Mouse (Mus musculus) heart, postnatal 0 days (tissue): Measurements from ENCODE around the gene Flrt2. TPM values are rescaled to one million over a fixed set of nuclear protein-coding genes. Genes with fewer than 3 reads are reported as not detected.
"Not testable (repeated sequence)": the region's sequence is repeated elsewhere in the genome, so short reads cannot be mapped to it uniquely, and the experiment has no call there.

ENCODE experiments used
- ATAC-seq: fragments of 200-750 bp; cut with Nextera tagmentation; 2 replicates; pipeline ENCODE4 v1.8.0; 2017; ENCODE audit warnings: low read depth, moderate number of reproducible peaks, moderate library complexity; ENCODE audit not compliant: insufficient read depth
- DNase-seq: peaks from one replicate; pipeline ENCODE4 v3.0.0-alpha.2; 2016; ENCODE audit warnings: low spot score
- H3K27ac ChIP-seq: fragments of 300-500 bp; sonication (generic); 2 replicates; pipeline ENCODE4 v1.5.1; 2014; ENCODE audit warnings: low read depth, mild to moderate bottlenecking
- H3K27me3 ChIP-seq: fragments of 300-500 bp; sonication (generic); 2 replicates; pipeline ENCODE4 v1.6.1; 2014; ENCODE audit warnings: low read length, mixed read lengths; ENCODE audit not compliant: control insufficient read depth, insufficient read depth
- H3K36me3 ChIP-seq: fragments of 300-500 bp; sonication (generic); replicated peaks from 2 replicates; pipeline ENCODE4 v1.6.1; 2014; ENCODE audit warnings: low read length, mixed read lengths; ENCODE audit not compliant: control insufficient read depth, insufficient read depth
- H3K4me1 ChIP-seq: fragments of 300-500 bp; sonication (generic); 2 replicates; pipeline ENCODE4 v1.6.1; 2014; ENCODE audit warnings: antibody characterized with exemption; ENCODE audit not compliant: control insufficient read depth, insufficient read depth
- H3K4me2 ChIP-seq: fragments of 300-500 bp; sonication (generic); 2 replicates; pipeline ENCODE4 v1.6.1; 2014; ENCODE audit warnings: low read depth, mild to moderate bottlenecking, low read length, moderate library complexity
- H3K4me3 ChIP-seq: fragments of 300-500 bp; sonication (generic); 2 replicates; pipeline ENCODE4 v1.5.1; 2014; ENCODE audit warnings: low read depth, low read length
- H3K9ac ChIP-seq: fragments of 300-500 bp; sonication (generic); replicated peaks from 2 replicates; pipeline ENCODE4 v1.6.1; 2014; ENCODE audit warnings: low read depth, low read length, mixed read lengths
- H3K9me3 ChIP-seq: fragments of 300-500 bp; sonication (generic); replicated peaks from 2 replicates; pipeline ENCODE4 v1.6.1; 2016; ENCODE audit warnings: low read length; ENCODE audit not compliant: control insufficient read depth
- CTCF ChIP-seq: IDR thresholded peaks from 2 replicates; pipeline ENCODE4 v1.5.1; 2016; ENCODE audit warnings: antibody characterized with exemption, control low read depth, low read depth
- EP300 ChIP-seq: IDR thresholded peaks from 2 replicates; pipeline ENCODE4 v1.6.1; 2016; ENCODE audit warnings: antibody characterized with exemption, low read depth
- WGBS: fragments of 180-500 bp; shearing (Covaris S2); extraction: QIAGEN DNeasy Blood & Tissue Kit; methylation state at CpG from one replicate; pipeline ENCODE4 v1.1.7; 2014; 5-methylcytosine and 5-hydroxymethylcytosine counted together
- polyA plus RNA-seq: library from polyadenylated mRNA; unstranded; fragments of >200 nt; fragmentation: Nextera tagmentation; extraction: Ambion mirVana; gene quantifications from 2 replicates; pipeline ENCODE4 v1.2.1, GENCODE M21; 2015
- total RNA-seq: library from RNA; depleted of rRNA; stranded (reverse); fragments of >200 nt; gene quantifications from 2 replicates; pipeline ENCODE4 v1.2.3, GENCODE M21; 2014; ENCODE audit warnings: low replicate concordance; rRNA removed

Flrt2 gene
- total RNA-seq (20.3 and 22.1 TPM in 2 replicates), polyA plus RNA-seq (6.3 and 6.9 TPM in 2 replicates)

GRCm38 (mm10) chr12:95691961-95692767 is at the start of gene Flrt2:
Gene Flrt2 (plus strand): TSS chr12:95692226.
- peaks cover 7% of the 10 kb centered on the region for H3K4me1 ChIP-seq
- under 1% methylated on average over 32 of the region's 32 CpGs for WGBS
- H3K9ac ChIP-seq, result peak within 1 kb of the TSS; percentile 49; the same call in 1 of the 2 replicates
- no peak within 1 kb of the TSS for H3K27ac ChIP-seq
- ATAC-seq (no peak), DNase-seq (no peak)
- H3K36me3 ChIP-seq, result no peaks in the 10 kb centered on the region
- H3K27me3 ChIP-seq, result no peaks in the 10 kb centered on the region
- H3K9me3 ChIP-seq, result no peaks in the 10 kb centered on the region
- H3K4me2 ChIP-seq, result peak within 1 kb of the TSS; percentile 94
- H3K4me3 ChIP-seq, result peak within 1 kb of the TSS; percentile 65
- TF ChIP-seq CTCF (no peak), EP300 (no peak)

GRCm38 (mm10) chr12:95642226-95642625 is 49.8 kb upstream of the Flrt2 start:
- no peaks in the 10 kb centered on the region for H3K27me3 ChIP-seq
- H3K9me3 ChIP-seq, result no peaks in the 10 kb centered on the region
- H3K4me1 ChIP-seq, result no peaks in the 10 kb centered on the region
- DNase-seq (no peak), ATAC-seq (no peak)
- WGBS, result 52% methylated on average over 3 of the region's 3 CpGs
- H3K27ac ChIP-seq, result no peak overlapping the region
- no peak overlapping the region for H3K9ac ChIP-seq
- H3K4me2 ChIP-seq, result no peak overlapping the region
- H3K4me3 ChIP-seq, result no peak overlapping the region
- H3K36me3 ChIP-seq, result no peaks in the 10 kb centered on the region
- TF ChIP-seq EP300 (no peak), CTCF (no peak)

DNA sequence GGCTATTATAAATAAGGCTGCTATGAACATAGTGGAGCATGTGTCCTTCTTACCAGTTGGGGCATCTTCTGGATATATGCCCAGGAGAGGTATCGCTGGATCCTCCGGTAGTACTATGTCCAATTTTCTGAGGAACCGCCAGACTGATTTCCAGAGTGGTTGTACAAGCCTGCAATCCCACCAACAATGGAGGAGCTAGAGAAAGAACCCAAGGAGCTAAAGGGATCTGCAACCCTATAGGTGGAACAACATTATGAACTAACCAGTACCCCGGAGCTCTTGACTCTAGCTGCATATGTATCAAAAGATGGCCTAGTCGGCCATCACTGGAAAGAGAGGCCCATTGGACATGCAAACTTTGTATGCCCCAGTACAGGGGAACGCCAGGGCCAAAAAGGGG is 44.8 kb upstream of the Flrt2 start:
- not testable (repeated sequence) for H3K4me1 ChIP-seq, H3K27ac ChIP-seq, DNase-seq, H3K36me3 ChIP-seq, ATAC-seq, H3K9me3 ChIP-seq, H3K4me2 ChIP-seq, H3K4me3 ChIP-seq, H3K27me3 ChIP-seq, H3K9ac ChIP-seq
- 86% methylated on average over 1 of the region's 6 CpGs for WGBS

GRCm38 (mm10) chr12:95652172-95653156 is 39.6 kb upstream of the Flrt2 start:
- Histone ChIP-seq H3K36me3 (no peaks in the 10 kb centered on the region), H3K27ac (no peak overlapping the region), H3K9ac (no peak overlapping the region), H3K4me3 (no peak overlapping the region), H3K27me3 (no peaks in the 10 kb centered on the region), H3K4me1 (no peaks in the 10 kb centered on the region), H3K4me2 (no peak overlapping the region), H3K9me3 (no peaks in the 10 kb centered on the region)
- no peak for DNase-seq
- ATAC-seq, result no peak
- TF ChIP-seq CTCF (no peak), EP300 (no peak)
- WGBS, result 74% methylated on average over 4 of the region's 4 CpGs

DNA sequence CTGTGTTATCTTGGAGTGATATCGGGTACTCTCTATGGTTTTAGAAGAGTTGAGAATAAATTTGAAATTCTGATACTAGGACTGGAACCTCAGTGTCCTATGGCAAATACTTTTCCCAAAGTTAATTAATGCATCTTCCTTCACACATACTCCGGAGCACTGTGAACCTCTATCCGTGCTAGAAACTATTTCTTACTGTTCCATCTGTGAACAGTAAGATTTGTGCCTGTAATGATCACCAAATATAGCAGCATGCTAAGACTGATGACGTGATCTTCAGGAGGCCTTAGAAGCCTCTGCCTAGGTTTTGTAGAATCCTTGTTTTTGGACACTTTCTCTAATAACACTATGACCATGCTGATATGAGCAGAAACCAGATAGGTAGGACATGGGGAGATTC is 35.4 kb upstream of the Flrt2 start:
- Histone ChIP-seq H3K4me3 (no peak overlapping the region), H3K4me2 (no peak overlapping the region), H3K27ac (no peak overlapping the region), H3K27me3 (no peaks in the 10 kb centered on the region), H3K9me3 (no peaks in the 10 kb centered on the region), H3K36me3 (no peaks in the 10 kb centered on the region), H3K4me1 (no peaks in the 10 kb centered on the region), H3K9ac (no peak overlapping the region)
- ATAC-seq, result no peak
- no peak for DNase-seq
- TF ChIP-seq CTCF (no peak), EP300 (no peak)
- 78% methylated on average over 4 of the region's 4 CpGs for WGBS
